Mouse (Mus musculus) MEL (cell line): ENCODE measurements at regions not wholly inside any gene's neighbourhood (a gene's known extent, or its start where the extent isn't known, plus 50 kb on each side); places are given as distances from the start of the nearest gene placed in this dataset.

Experiments used
- DNase-seq: peaks from one replicate; pipeline ENCODE4 v3.0.0; 2011; ENCODE audit warnings: low read depth, low spot score
- H3K27ac ChIP-seq: 2 replicates; pipeline ENCODE4 v1.5.1; 2012; ENCODE audit warnings: low read depth, mild to moderate bottlenecking, control low read depth, low read length, moderate library complexity; ENCODE audit not compliant: control insufficient read depth
- H3K27me3 ChIP-seq, 2 experiments: fragments of 150-350 bp in 1 of 2; sonication (generic) in 1 of 2; 2 replicates each; pipeline ENCODE4 v1.6.1; 2012; ENCODE audit warnings: low read length in 2 of 2, mild to moderate bottlenecking in 2 of 2, improper control_type of control experiment in 1 of 2, moderate library complexity in 1 of 2; ENCODE audit not compliant: insufficient read depth in 2 of 2, control insufficient read depth in 1 of 2
- H3K36me3 ChIP-seq, 2 experiments: 2 replicates each; pipeline ENCODE4 v1.6.1; 2012 to 2014; ENCODE audit warnings: low read length in 2 of 2, improper control_type of control experiment in 1 of 2, inconsistent platforms in 1 of 2, mild to moderate bottlenecking in 1 of 2; ENCODE audit not compliant: insufficient read depth in 2 of 2, control insufficient read depth in 1 of 2
- H3K4me1 ChIP-seq, 2 experiments: fragments of 150-350 bp in 1 of 2; sonication (generic) in 1 of 2; 2 replicates each; pipeline ENCODE4 v1.6.1; 2012; ENCODE audit warnings: low read length in 2 of 2, improper control_type of control experiment in 1 of 2, mild to moderate bottlenecking in 1 of 2; ENCODE audit not compliant: insufficient read depth in 2 of 2, control insufficient read depth in 1 of 2
- H3K4me3 ChIP-seq, 2 experiments: fragments of 150-350 bp in 1 of 2; sonication (generic) in 1 of 2; 2 replicates each; pipeline ENCODE4 v1.5.1; 2012; ENCODE audit warnings: low read depth in 2 of 2, low read length in 2 of 2, mild to moderate bottlenecking in 2 of 2, moderate library complexity in 2 of 2, control low read depth in 1 of 2, improper control_type of control experiment in 1 of 2; ENCODE audit not compliant: control insufficient read depth in 1 of 2, insufficient read depth in 1 of 2
- H3K79me2 ChIP-seq: 2 replicates; pipeline ENCODE4 v1.6.1; 2012; ENCODE audit warnings: mild to moderate bottlenecking, low read length, moderate library complexity; ENCODE audit not compliant: control insufficient read depth, poor library complexity, insufficient read depth
- H3K9ac ChIP-seq: 2 replicates; pipeline ENCODE4 v1.6.1; 2012; ENCODE audit warnings: low read depth, mild to moderate bottlenecking, control low read depth, low read length, moderate library complexity; ENCODE audit not compliant: control insufficient read depth, poor library complexity, severe bottlenecking
- H3K9me3 ChIP-seq: fragments of 150-350 bp; sonication (generic); replicated peaks from 2 replicates; pipeline ENCODE4 v1.6.1; 2012; ENCODE audit warnings: mild to moderate bottlenecking, low read length, improper control_type of control experiment, moderate library complexity; ENCODE audit not compliant: insufficient read depth
- CHD1 ChIP-seq: IDR thresholded peaks from 2 replicates; pipeline ENCODE4 v1.6.1; 2012; ENCODE audit warnings: low read depth, mild to moderate bottlenecking, inconsistent platforms, low read length, improper control_type of control experiment
- CTCF ChIP-seq, 3 experiments: IDR thresholded peaks in 2 of 3; conservative IDR thresholded peaks in 1 of 3; 2 replicates each; pipeline ENCODE4 v1.5.1; 2011 to 2012; ENCODE audit warnings: low read length in 3 of 3, low read depth in 2 of 3, mild to moderate bottlenecking in 2 of 3, improper control_type of control experiment in 1 of 3, inconsistent platforms in 1 of 3, mixed read lengths in 1 of 3, moderate library complexity in 1 of 3; ENCODE audit not compliant: control insufficient read depth in 1 of 3, insufficient read depth in 1 of 3, poor library complexity in 1 of 3, severe bottlenecking in 1 of 3
- ELF1 ChIP-seq: IDR thresholded peaks from 2 replicates; pipeline ENCODE4 v1.6.1; 2014; ENCODE audit warnings: low read depth, mild to moderate bottlenecking, inconsistent platforms, low read length, improper control_type of control experiment, moderate library complexity
- ETS1 ChIP-seq: IDR thresholded peaks from 2 replicates; pipeline ENCODE4 v1.6.1; 2012; ENCODE audit warnings: low read depth, mild to moderate bottlenecking, inconsistent platforms, low read length, improper control_type of control experiment, moderate library complexity
- GATA1 ChIP-seq: IDR thresholded peaks from 2 replicates; pipeline ENCODE4 v1.6.1; 2011; ENCODE audit warnings: low read depth, low read length, improper control_type of control experiment
- HCFC1 ChIP-seq: IDR thresholded peaks from 2 replicates; pipeline ENCODE4 v1.6.1; 2012; ENCODE audit warnings: low read depth, mild to moderate bottlenecking, inconsistent platforms, low read length, improper control_type of control experiment, moderate library complexity
- KAT2A ChIP-seq: conservative IDR thresholded peaks from 2 replicates; pipeline ENCODE4 v1.6.1; 2012; ENCODE audit warnings: low read depth, low read length, improper control_type of control experiment, inconsistent platforms
- MAX ChIP-seq: IDR thresholded peaks from 2 replicates; pipeline ENCODE4 v1.6.1; 2011; ENCODE audit warnings: low read length, improper control_type of control experiment
- MYB ChIP-seq: IDR thresholded peaks from 2 replicates; pipeline ENCODE4 v1.6.1; 2011; ENCODE audit warnings: mild to moderate bottlenecking, low read depth, low read length, improper control_type of control experiment
- MYC ChIP-seq: IDR thresholded peaks from 2 replicates; pipeline ENCODE4 v1.6.1; 2011; ENCODE audit warnings: low read depth, mild to moderate bottlenecking, low read length, improper control_type of control experiment, moderate library complexity
- NELFE ChIP-seq: IDR thresholded peaks from 2 replicates; pipeline ENCODE4 v1.6.1; 2011; ENCODE audit warnings: low read depth, low read length, improper control_type of control experiment
- SIN3A ChIP-seq: IDR thresholded peaks from 2 replicates; pipeline ENCODE4 v1.6.1; 2012; ENCODE audit warnings: low read length, improper control_type of control experiment, inconsistent platforms
- TBP ChIP-seq: IDR thresholded peaks from 2 replicates; pipeline ENCODE4 v1.8.0; 2011; ENCODE audit warnings: low read depth, low read length, improper control_type of control experiment
- TCF12 ChIP-seq: IDR thresholded peaks from 2 replicates; pipeline ENCODE4 v1.6.1; 2014; ENCODE audit warnings: low read depth, mild to moderate bottlenecking, inconsistent platforms, low read length, improper control_type of control experiment, moderate library complexity
- UBTF ChIP-seq: IDR thresholded peaks from 2 replicates; pipeline ENCODE4 v1.6.1; 2012; ENCODE audit warnings: low read depth, mild to moderate bottlenecking, inconsistent platforms, low read length, improper control_type of control experiment, moderate library complexity, borderline replicate concordance; ENCODE audit not compliant: insufficient read depth
- USF1 ChIP-seq: IDR thresholded peaks from 2 replicates; pipeline ENCODE4 v1.6.1; 2014; ENCODE audit warnings: low read depth, mild to moderate bottlenecking, inconsistent platforms, low read length, improper control_type of control experiment, moderate library complexity
- USF2 ChIP-seq, 2 experiments: IDR thresholded peaks; 2 replicates each; pipeline ENCODE4 v1.6.1; 2011 to 2012; ENCODE audit warnings: improper control_type of control experiment in 2 of 2, low read length in 2 of 2, borderline replicate concordance in 1 of 2, inconsistent platforms in 1 of 2, low read depth in 1 of 2, mild to moderate bottlenecking in 1 of 2; ENCODE audit not compliant: insufficient read depth in 1 of 2
- ZKSCAN1 ChIP-seq: IDR thresholded peaks from 2 replicates; pipeline ENCODE4 v1.6.1; 2012; ENCODE audit warnings: low read depth, mild to moderate bottlenecking, inconsistent platforms, low read length, improper control_type of control experiment, moderate library complexity
- ZMIZ1 ChIP-seq: IDR thresholded peaks from 2 replicates; pipeline ENCODE4 v1.6.1; 2012; ENCODE audit warnings: low read depth, mild to moderate bottlenecking, inconsistent platforms, low read length, improper control_type of control experiment, moderate library complexity
- ZNF384 ChIP-seq: IDR thresholded peaks from 2 replicates; pipeline ENCODE4 v1.6.1; 2012; ENCODE audit warnings: low read depth, mild to moderate bottlenecking, inconsistent platforms, low read length, improper control_type of control experiment

DNA sequence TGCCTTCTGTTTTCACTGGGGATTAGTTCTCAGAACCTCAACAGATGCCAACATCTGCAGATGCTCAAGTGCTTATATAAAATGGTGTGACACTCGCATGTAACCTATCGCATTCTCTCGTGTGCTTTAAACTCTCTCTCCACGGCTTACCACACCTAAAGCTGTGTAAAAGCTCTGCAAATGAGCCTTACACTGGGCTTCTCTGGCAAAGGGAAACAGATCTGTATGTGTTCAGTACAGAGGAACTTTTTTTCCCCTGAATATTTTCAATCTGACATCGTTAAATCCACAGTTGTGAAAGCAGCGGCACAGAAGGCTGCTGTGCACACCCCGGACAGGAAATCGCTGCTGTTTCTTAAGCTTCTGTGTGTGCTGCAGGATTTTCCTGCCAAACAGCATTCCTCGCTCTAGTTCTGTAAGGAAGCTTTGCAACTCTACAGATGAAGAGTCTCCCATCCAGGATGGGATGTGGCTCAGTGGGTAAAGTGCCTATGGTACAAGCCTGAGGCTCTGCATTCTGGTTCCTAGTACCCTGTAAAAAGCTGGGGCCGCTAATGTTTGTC is 206.3 kb downstream of the Sox11 start:
- no peaks in the 10 kb centered on the region for H3K4me1 ChIP-seq
- H3K27me3 ChIP-seq, result no peaks in the 10 kb centered on the region
- no peak overlapping the region for H3K4me3 ChIP-seq
- H3K9ac ChIP-seq, result no peak overlapping the region
- H3K27ac ChIP-seq, result no peak overlapping the region
- H3K9me3 ChIP-seq, result no peaks in the 10 kb centered on the region
- DNase-seq, result no peak
- no peaks in the 10 kb centered on the region for H3K36me3 ChIP-seq
- no peak for TF ChIP-seq HCFC1
- TF ChIP-seq ETS1, result no peak
- no peak for TF ChIP-seq KAT2A
- TF ChIP-seq CTCF (IDR thresholded peaks at IDR 0.05 in 2 of 3, conservative IDR thresholded peaks at IDR 0.05 in 1 of 3; ENCODE audit: control insufficient read depth in 1 of 3, insufficient read depth in 1 of 3, low read depth in 2 of 3, low read length in 3 of 3, poor library complexity in 1 of 3, severe bottlenecking in 1 of 3), result no peak
- no peak for TF ChIP-seq SIN3A
- no peak for TF ChIP-seq MYC
- TF ChIP-seq, all 39 proteins: peak for 0
- H3K79me2 ChIP-seq, result no peaks in the 10 kb centered on the region

DNA sequence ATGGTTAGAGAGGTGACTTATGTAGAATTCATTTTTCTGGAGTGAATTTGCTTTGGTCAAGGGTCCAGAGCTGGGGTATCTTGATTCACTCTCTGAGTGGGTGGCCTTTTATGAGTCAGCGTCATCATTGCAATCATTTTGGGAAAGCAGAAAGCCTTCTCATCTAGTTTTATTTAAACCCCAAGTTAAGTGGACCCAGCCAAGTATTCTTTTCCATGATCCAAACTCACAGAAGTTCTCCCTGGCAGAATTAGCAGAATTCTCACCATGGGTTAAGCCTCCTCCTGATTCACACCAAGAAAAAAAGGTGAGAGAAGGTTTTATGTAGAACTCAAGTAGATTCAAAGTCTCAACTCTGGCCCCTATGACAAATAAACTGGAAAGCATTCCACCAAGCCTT is 211.8 kb downstream of the Sox11 start:
- Histone ChIP-seq H3K4me3 (no peak overlapping the region), H3K9me3 (no peaks in the 10 kb centered on the region)

DNA sequence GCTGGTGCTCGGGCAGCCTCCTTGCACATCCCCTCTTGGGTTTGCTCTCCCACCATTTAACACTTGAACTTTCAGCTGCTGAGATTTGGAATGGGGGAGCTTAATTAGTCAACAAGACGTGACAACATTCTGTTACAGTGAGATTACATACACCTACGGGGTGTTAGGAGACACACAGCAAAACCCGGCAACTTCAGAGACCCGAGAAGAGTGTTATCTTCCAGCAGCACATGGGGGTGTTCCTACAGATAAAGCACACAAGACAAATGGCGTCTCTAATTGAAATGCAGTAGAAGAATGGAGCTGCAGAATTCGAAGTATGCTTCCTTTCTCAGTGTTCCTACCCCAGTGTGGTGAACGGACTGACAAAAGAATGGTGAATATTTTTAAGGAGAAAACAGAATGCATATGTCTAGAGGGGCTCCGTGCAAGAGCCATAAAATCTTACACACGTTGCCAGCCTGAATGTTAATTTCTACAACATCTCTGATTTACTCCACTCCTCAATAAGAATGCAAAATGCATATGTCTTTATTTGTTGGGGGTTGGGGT is 215.2 kb downstream of the Sox11 start:
- H3K4me3 ChIP-seq, result no peak overlapping the region
- DNase-seq, result no peak
- no peaks in the 10 kb centered on the region for H3K79me2 ChIP-seq
- H3K9me3 ChIP-seq, result no peaks in the 10 kb centered on the region
- H3K4me1 ChIP-seq, result no peaks in the 10 kb centered on the region
- no peak overlapping the region for H3K27ac ChIP-seq
- no peaks in the 10 kb centered on the region for H3K27me3 ChIP-seq
- no peak for TF ChIP-seq NELFE
- TF ChIP-seq CHD1, result no peak
- no peak for TF ChIP-seq USF1
- no peak for TF ChIP-seq USF2 (IDR thresholded peaks at IDR 0.05; ENCODE audit: borderline replicate concordance in 1 of 2, insufficient read depth in 1 of 2, low read depth in 1 of 2, low read length in 2 of 2)
- TF ChIP-seq ELF1, result no peak
- TF ChIP-seq, all 39 proteins: peak for 0
- H3K9ac ChIP-seq, result no peak overlapping the region
- H3K36me3 ChIP-seq, result no peaks in the 10 kb centered on the region

More for the DNA sequence above, 211.8 kb downstream of the Sox11 start:
- Histone ChIP-seq H3K36me3 (no peaks in the 10 kb centered on the region), H3K9ac (no peak overlapping the region), H3K79me2 (no peaks in the 10 kb centered on the region), H3K4me1 (no peaks in the 10 kb centered on the region), H3K27me3 (no peaks in the 10 kb centered on the region), H3K27ac (no peak overlapping the region)
- DNase-seq, result no peak
- TF ChIP-seq MYB (no peak), KAT2A (no peak), MAX (no peak), ZKSCAN1 (no peak), TBP (no peak), UBTF (no peak), GATA1 (no peak), TCF12 (no peak), ZNF384 (no peak), USF1 (no peak), ZMIZ1 (no peak), CHD1 (no peak), USF2 (IDR thresholded peaks at IDR 0.05; ENCODE audit: borderline replicate concordance in 1 of 2, insufficient read depth in 1 of 2, low read depth in 1 of 2, low read length in 2 of 2) (no peak)
